Mouse (Mus musculus): ENCODE measurements around the gene Rnf224.

Rnf224 gene

GRCm38 (mm10) chr2:25267241-25267640, 30.7 kb upstream of the Rnf224 start:
- Histone ChIP-seq H3K9me3 (ENCODE audit: low read length) (no peaks in the 10 kb centered on the region), H3K36me3 (ENCODE audit: insufficient read depth, low read length) (peaks cover 83% of the 10 kb centered on the region), H3K4me3 (replicated peaks; ENCODE audit: low read length) (peak overlapping the region; percentile 60), H3K27me3 (ENCODE audit: insufficient read depth, low read length) (peaks cover 10% of the 10 kb centered on the region), H3K4me1 (replicated peaks; ENCODE audit: low read depth, low read length) (peaks cover 74% of the 10 kb centered on the region)
- TF ChIP-seq POU5F1 (IDR thresholded peaks at IDR 0.05; ENCODE audit: borderline replicate concordance, low read length) = no peak

DNA sequence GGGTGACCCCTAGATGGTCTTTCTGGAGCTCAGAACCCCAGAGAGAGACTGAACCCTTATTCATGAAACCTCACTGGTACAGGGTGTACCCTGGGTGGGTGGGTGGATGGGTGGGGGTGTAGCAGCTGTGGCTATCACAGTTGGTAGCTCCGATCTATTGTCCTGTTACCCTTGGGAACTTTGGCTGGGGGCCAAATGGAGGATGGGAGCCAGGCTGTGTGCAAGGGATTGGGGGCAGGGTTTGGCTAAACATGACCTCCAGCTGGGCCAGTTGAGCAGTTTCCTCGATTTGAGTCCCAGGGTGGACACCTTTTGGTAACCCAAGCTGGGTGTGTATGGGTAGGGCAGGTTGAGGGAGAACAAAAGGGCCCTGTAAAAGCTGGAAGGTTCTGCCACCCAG, 30.1 kb upstream of the Rnf224 start:
- peaks cover 10% of the 10 kb centered on the region for H3K27me3 ChIP-seq (ENCODE audit: insufficient read depth, low read length)
- no peaks in the 10 kb centered on the region for H3K9me3 ChIP-seq (ENCODE audit: low read length)
- peak overlapping the region; percentile 60 for H3K4me3 ChIP-seq (replicated peaks; ENCODE audit: low read length)
- peaks cover 76% of the 10 kb centered on the region for H3K4me1 ChIP-seq (replicated peaks; ENCODE audit: low read depth, low read length)
- peaks cover 82% of the 10 kb centered on the region for H3K36me3 ChIP-seq (ENCODE audit: insufficient read depth, low read length)
- TF ChIP-seq POU5F1 (IDR thresholded peaks at IDR 0.05; ENCODE audit: borderline replicate concordance, low read length) (no peak), CTCF (conservative IDR thresholded peaks at IDR 0.05; ENCODE audit: low read length) (no peak), NANOG (IDR thresholded peaks at IDR 0.05; ENCODE audit: borderline replicate concordance, low read length) (no peak)

- peaks cover 76% of the 10 kb centered on the region for H3K36me3 ChIP-seq (ENCODE audit: insufficient read depth, low read length)
- H3K4me1 ChIP-seq (replicated peaks; ENCODE audit: low read depth, low read length) = peaks cover 75% of the 10 kb centered on the region
- H3K9me3 ChIP-seq (ENCODE audit: low read length) = no peaks in the 10 kb centered on the region
- peak overlapping the region; percentile 60 for H3K4me3 ChIP-seq (replicated peaks; ENCODE audit: low read length)
- TF ChIP-seq CTCF (conservative IDR thresholded peaks at IDR 0.05; ENCODE audit: low read length) (no peak), POU5F1 (IDR thresholded peaks at IDR 0.05; ENCODE audit: borderline replicate concordance, low read length) (no peak), NANOG (IDR thresholded peaks at IDR 0.05; ENCODE audit: borderline replicate concordance, low read length) (no peak)
- H3K27me3 ChIP-seq (ENCODE audit: insufficient read depth, low read length) = peaks cover 10% of the 10 kb centered on the region
Measured at GRCm38 (mm10) chr2:25265897-25266656, 29.5 kb upstream of the Rnf224 start.

DNA sequence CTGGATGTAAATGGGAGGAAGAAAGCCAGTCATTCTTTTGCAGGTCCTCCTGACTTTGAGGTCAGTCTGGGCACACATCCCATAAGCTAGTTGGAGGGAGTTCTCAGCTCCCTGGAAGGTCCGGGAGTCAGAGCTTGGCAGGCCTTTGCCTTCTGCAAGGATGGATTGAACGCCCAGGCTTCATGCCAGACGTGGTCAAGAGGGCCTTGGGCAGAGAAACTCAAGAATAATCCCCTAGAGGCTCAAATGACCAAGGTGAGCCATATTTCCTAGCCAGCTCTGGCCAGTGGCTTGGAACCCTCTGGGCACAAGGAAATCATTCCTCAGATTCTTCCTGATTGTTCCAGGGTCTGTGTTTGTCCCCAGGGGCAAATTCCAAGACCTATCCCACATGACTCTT, 28.3 kb upstream of the Rnf224 start:
- no peak for TF ChIP-seq POU5F1 (IDR thresholded peaks at IDR 0.05; ENCODE audit: borderline replicate concordance, low read length)
- no peak for TF ChIP-seq NANOG (IDR thresholded peaks at IDR 0.05; ENCODE audit: borderline replicate concordance, low read length)
- TF ChIP-seq CTCF (conservative IDR thresholded peaks at IDR 0.05; ENCODE audit: low read length) = no peak
- peaks cover 64% of the 10 kb centered on the region for H3K4me1 ChIP-seq (replicated peaks; ENCODE audit: low read depth, low read length)
- H3K4me3 ChIP-seq (replicated peaks; ENCODE audit: low read length) = peak overlapping the region; percentile 95
- peaks cover 10% of the 10 kb centered on the region for H3K27me3 ChIP-seq (ENCODE audit: insufficient read depth, low read length)
- H3K9me3 ChIP-seq (ENCODE audit: low read length) = no peaks in the 10 kb centered on the region
- H3K36me3 ChIP-seq (ENCODE audit: insufficient read depth, low read length) = peaks cover 64% of the 10 kb centered on the region

DNA sequence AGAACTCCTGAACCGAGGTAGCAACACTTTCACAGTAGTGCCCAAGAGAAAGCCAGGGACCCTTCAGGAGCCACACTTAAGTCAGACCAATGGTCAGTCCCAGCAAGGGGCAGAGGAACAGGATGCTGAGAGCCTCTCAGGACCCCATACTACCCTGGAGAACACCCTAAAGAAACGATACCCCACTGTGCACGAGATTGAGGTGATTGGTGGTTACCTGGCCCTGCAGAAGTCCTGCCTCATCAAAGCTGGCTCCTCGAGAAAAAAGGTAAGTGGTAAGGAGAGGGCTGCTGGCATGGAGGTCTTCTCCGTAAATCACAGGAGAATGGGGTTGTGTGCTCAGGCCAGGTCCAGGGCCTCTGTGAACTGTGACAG, 27.7 kb upstream of the Rnf224 start:
- Histone ChIP-seq H3K4me1 (replicated peaks; ENCODE audit: low read depth, low read length) (peaks cover 63% of the 10 kb centered on the region), H3K27me3 (ENCODE audit: insufficient read depth, low read length) (peaks cover 10% of the 10 kb centered on the region), H3K36me3 (ENCODE audit: insufficient read depth, low read length) (peaks cover 58% of the 10 kb centered on the region), H3K4me3 (replicated peaks; ENCODE audit: low read length) (peak overlapping the region; percentile 95), H3K9me3 (ENCODE audit: low read length) (no peaks in the 10 kb centered on the region)
- no peak for TF ChIP-seq CTCF (conservative IDR thresholded peaks at IDR 0.05; ENCODE audit: low read length)
- no peak for TF ChIP-seq POU5F1 (IDR thresholded peaks at IDR 0.05; ENCODE audit: borderline replicate concordance, low read length)
- TF ChIP-seq NANOG (IDR thresholded peaks at IDR 0.05; ENCODE audit: borderline replicate concordance, low read length) = no peak

DNA sequence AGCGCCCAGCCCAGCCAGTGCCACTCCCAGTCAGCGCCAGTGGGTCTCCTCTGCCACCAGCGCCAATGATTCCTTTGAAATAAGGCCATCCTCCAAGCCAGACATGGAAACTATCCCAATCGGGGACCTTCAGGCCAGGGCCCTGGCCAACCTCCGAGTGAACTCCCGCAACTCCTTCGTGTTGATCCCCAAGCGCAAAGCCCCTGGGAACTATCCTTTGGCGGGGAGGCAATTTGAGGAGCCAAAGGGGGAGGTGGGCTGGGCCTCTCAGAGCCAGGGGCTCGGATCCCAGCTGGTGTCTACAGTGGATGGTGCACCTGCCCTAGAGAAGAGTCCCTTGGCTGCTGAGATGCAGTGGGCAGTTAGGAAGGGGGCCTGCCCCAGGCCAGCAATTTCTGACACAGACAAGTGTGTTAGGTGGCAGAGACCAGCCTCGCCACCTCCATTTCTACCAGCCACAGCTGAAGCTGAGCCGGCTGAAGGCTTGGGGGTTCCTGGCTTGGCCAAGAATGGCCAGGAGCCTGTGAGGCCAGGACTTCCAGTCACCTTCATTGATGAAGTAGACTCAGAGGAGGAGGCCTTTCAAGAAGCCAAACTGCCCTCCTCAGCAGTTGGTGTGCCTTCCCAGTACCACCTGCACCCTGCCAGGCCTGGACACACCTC, 27.2 kb upstream of the Rnf224 start:
- peaks cover 10% of the 10 kb centered on the region for H3K27me3 ChIP-seq (ENCODE audit: insufficient read depth, low read length)
- H3K4me3 ChIP-seq (replicated peaks; ENCODE audit: low read length) = peak overlapping the region; percentile 95
- no peaks in the 10 kb centered on the region for H3K9me3 ChIP-seq (ENCODE audit: low read length)
- no peak for TF ChIP-seq NANOG (IDR thresholded peaks at IDR 0.05; ENCODE audit: borderline replicate concordance, low read length)
- no peak for TF ChIP-seq CTCF (conservative IDR thresholded peaks at IDR 0.05; ENCODE audit: low read length)
- TF ChIP-seq POU5F1 (IDR thresholded peaks at IDR 0.05; ENCODE audit: borderline replicate concordance, low read length) = no peak
- peaks cover 64% of the 10 kb centered on the region for H3K4me1 ChIP-seq (replicated peaks; ENCODE audit: low read depth, low read length)
- peaks cover 53% of the 10 kb centered on the region for H3K36me3 ChIP-seq (ENCODE audit: insufficient read depth, low read length)

- TF ChIP-seq CTCF (conservative IDR thresholded peaks at IDR 0.05; ENCODE audit: low read length) = no peak
- no peak for TF ChIP-seq NANOG (IDR thresholded peaks at IDR 0.05; ENCODE audit: borderline replicate concordance, low read length)
- TF ChIP-seq POU5F1 (IDR thresholded peaks at IDR 0.05; ENCODE audit: borderline replicate concordance, low read length) = no peak
- H3K27me3 ChIP-seq (ENCODE audit: insufficient read depth, low read length) = peaks cover 10% of the 10 kb centered on the region
Measured at GRCm38 (mm10) chr2:25262795-25263622, 26.4 kb upstream of the Rnf224 start.

GRCm38 (mm10) chr2:25262291-25262767, 25.7 kb upstream of the Rnf224 start, which contains the start of gene Tprn:
Gene Tprn, plus strand, starts transcription at chr2:25262618.
- H3K4me1 ChIP-seq (replicated peaks; ENCODE audit: low read depth, low read length) = peaks cover 55% of the 10 kb centered on the region

More at GRCm38 (mm10) chr2:25262795-25263622, 26.4 kb upstream of the Rnf224 start:
- peaks cover 62% of the 10 kb centered on the region for H3K4me1 ChIP-seq (replicated peaks; ENCODE audit: low read depth, low read length)
- H3K36me3 ChIP-seq (ENCODE audit: insufficient read depth, low read length) = peaks cover 45% of the 10 kb centered on the region
- peak overlapping the region; percentile 95 for H3K4me3 ChIP-seq (replicated peaks; ENCODE audit: low read length)
- H3K9me3 ChIP-seq (ENCODE audit: low read length) = no peaks in the 10 kb centered on the region

More at GRCm38 (mm10) chr2:25262291-25262767, 25.7 kb upstream of the Rnf224 start, which contains the start of gene Tprn:
- no peaks in the 10 kb centered on the region for H3K9me3 ChIP-seq (ENCODE audit: low read length)
- TF ChIP-seq NANOG (IDR thresholded peaks at IDR 0.05; ENCODE audit: borderline replicate concordance, low read length) (no peak), CTCF (conservative IDR thresholded peaks at IDR 0.05; ENCODE audit: low read length) (no peak), POU5F1 (IDR thresholded peaks at IDR 0.05; ENCODE audit: borderline replicate concordance, low read length) (no peak)
- peaks cover 38% of the 10 kb centered on the region for H3K36me3 ChIP-seq (ENCODE audit: insufficient read depth, low read length)
- peaks cover 10% of the 10 kb centered on the region for H3K27me3 ChIP-seq (ENCODE audit: insufficient read depth, low read length)
- peak within 1 kb of the TSS; percentile 95 for H3K4me3 ChIP-seq (replicated peaks; ENCODE audit: low read length)

Measured in E14TG2a.4 (cell line).